Mouse (Mus musculus): ENCODE measurements around the gene Cpne8. TPM values are rescaled to one million over a fixed set of nuclear protein-coding genes. Genes with fewer than 3 reads are reported as not detected.
"Not testable (repeated sequence)": the region's sequence is repeated elsewhere in the genome, so short reads cannot be mapped to it uniquely, and the experiment has no call there.

The Cpne8 gene
- total RNA-seq, 4 experiments from 2014 or later, result 25.0 to 30.4 (median 27.3) TPM

DNA sequence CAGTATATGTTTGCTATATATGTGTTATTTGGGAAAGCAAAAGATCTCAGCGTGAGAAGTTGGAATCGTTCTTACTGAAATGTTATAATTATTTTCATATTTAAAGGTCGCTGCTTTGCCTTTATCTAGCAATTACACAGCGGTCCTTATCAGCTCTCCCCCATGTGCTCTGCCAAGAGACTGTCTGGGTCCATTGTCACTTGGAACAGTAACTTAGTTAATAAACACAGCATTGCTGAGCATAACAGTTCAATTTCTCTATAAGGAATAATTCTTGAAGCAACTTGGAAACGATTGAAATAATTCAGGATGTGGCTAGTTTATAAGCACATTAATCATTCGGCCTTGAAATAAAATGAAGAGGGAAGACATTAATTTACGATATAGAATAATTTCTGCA, 189.0 kb downstream of the Cpne8 start:
- no peak for DNase-seq (ENCODE audit: low spot score in 2 of 2)

DNA sequence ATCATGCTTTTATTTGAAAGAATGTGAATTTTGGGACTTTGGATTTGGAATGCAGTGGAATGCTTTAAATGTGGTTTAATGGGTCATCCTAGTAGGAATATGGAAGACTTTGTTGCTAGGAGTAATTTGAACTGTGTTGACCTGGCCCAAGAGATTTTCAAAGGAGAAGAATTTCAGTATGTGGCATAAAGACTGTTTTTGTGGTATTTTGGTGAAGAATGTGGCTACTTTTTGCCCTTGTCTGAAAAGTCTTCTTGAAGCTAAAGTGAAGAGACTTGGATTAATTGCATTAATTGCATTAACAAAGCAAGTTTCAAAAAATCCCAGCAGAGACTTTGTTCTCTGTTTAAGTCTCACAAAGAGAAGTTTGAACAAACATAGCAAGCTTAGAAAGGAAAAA, 208.7 kb downstream of the Cpne8 start:
- not testable (repeated sequence) for DNase-seq (ENCODE audit: low spot score in 2 of 2)

DNA sequence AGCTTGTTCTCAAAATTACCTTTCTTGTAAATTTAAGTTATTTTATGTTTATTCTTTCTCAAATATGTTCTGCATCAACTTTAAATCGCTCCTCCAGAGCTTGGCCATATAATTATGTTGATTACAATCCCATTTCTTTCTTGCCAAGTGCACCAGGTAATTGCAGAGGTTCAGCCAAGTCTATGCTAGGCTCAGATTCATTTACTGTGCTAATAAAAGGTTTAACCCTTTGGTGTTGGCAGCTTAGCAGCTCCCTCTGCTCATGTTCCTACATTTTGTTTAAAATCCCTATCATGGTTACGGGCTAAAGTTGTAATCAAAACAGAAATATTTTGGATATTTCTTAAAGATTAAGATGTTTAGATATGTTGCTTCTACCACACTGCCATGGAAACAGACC, 216.0 kb downstream of the Cpne8 start:
- no peak for DNase-seq (ENCODE audit: low spot score in 2 of 2)

DNA sequence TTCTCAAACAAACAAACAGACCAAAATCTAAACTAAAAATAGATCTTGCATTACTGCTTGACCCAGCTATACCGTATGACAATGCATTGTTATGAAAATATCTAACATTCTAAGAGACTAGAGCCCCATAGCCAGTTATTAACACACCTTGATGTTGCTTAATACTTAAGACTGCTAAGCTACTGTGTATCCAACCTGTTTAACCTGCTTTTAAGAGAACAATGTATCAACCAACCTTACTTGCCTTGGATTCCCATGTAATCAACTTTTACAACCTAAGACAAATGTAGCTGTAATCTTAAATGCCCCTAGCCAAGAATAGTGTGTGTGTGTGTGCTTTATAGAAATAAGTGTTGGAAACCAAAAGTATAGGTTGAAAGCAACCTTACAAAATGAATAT, 233.2 kb downstream of the Cpne8 start:
- no peak for DNase-seq (ENCODE audit: low spot score in 2 of 2)
